Mouse (Mus musculus): ENCODE measurements around the gene Efr3b.

- no peak for TF ChIP-seq CTCF (IDR thresholded peaks at IDR 0.05; ENCODE audit: insufficient read depth, low read depth, low read length)
- TF ChIP-seq POLR2A (IDR thresholded peaks at IDR 0.05; ENCODE audit: insufficient read depth, low read depth, low read length): no peak
These were observed 71.5 kb downstream of the Efr3b start for GRCm38 (mm10) chr12:3967196-3967595.

Measured in olfactory bulb, adult 2 months (tissue).